Mouse (Mus musculus): ENCODE measurements around the gene Tac4.

DNA sequence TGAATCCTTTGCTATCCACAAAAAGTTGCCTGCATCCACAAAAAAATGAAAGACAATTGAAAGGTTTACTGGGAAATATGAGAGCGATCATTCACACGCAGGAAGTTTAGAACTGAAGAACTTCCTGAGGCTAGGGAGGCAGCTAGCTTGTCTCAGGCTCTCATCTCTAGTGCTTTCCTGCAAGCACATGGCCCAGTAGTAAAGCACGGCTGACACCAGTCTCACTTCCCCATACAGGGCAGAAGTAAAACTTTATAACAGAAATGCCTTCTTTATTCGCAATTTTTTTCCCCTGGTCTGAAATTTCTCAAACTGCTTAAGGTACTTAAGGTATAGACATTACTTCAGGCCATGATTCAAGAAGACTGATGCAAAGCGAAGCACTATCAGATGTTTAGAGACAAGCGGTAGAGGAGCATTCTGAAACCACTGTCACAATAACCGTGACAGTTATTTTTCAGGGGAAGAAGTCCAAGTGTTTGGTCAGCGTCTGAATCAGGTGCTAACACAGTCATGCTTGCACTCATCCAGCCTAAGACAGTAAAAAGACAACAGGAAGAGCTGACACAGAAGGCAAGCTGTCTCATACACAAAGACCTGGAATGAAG is 31.8 kb downstream of the Tac4 start:
- no peak for TF ChIP-seq GATA1 (IDR thresholded peaks at IDR 0.05; ENCODE audit: low read length)
- no peak for TF ChIP-seq TAL1 (IDR thresholded peaks at IDR 0.05; ENCODE audit: low read length)

Measured in erythroblast, embryonic 14.5 days (primary cell).